Mouse (Mus musculus): Measurements from ENCODE around the gene Pak1.

DNA sequence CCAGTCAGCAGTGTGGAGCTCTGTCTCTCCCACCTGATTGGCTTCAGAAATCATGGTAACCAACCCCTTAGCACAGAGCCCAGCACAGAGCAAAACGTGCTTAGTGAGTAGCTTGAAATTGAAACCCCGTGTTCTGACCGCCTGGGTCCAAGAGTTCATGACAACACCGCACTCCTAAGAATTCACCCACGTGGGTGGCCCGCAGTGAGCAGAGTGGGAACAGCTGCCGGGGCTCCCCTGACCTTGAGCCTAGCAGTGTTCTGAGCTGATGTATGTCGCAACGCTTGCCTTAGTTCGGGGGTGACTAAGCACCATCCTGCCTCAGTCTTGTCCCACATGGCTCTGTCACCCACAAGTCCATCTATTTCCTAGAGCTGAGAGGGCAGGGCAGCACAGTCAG lies 47.4 kb upstream of the Pak1 start:
- no peak for TF ChIP-seq POLR2A (IDR thresholded peaks at IDR 0.05; ENCODE audit: insufficient read depth, low read depth, low read length)
- TF ChIP-seq EP300 (IDR thresholded peaks at IDR 0.05; ENCODE audit: insufficient read depth, low read depth, low read length) = no peak
